22 mouse cellular contexts compared by ENCODE assay signal in the genomic region with DNA sequence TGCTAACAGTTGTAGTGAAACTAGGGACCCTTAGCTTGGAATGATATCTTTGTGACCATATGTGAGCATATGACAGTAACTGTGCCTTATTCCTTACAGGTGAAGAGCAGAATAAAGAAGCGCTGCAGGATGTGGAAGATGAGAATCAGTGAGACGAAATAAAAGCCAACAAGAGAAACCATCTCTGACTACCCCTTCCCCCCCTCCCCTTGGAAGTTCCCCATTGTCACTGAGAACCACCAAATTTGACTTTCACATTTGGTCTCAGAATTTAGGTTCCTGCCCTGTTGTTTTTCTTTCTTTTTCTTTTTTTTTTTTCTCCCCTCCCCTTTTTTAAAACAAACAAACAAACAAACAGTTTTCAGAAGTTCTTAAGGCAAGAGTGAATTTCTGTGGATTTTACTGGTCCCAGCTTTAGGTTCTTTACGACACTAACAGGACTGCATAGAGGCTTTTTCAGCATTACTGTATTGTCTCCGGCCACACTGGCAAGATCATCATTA. TPM values are rescaled to one million over a fixed set of nuclear protein-coding genes. Genes with fewer than 3 reads are reported as not detected.
"Had no signal": no experiment of that assay in that cellular context is flagged by ENCODE, and none has a peak within 500 bp of the region (broad histone marks: within the 10 kb centered on the region; RNA-seq: fewer than 3 reads in every experiment).

No protein-coding gene starts in this region.

- H3K27ac ChIP-seq: midbrain, embryonic 10.5 days; midbrain, embryonic 12.5 days; neural tube, embryonic 13.5 days; neural tube, embryonic 15.5 days; stomach, embryonic 15.5 days; stomach, postnatal 0 days had no signal

- H3K4me2 ChIP-seq: lung, embryonic 14.5 days; midbrain, embryonic 12.5 days; neural tube, embryonic 13.5 days; neural tube, embryonic 15.5 days; stomach, embryonic 15.5 days had no signal

- H3K4me3 ChIP-seq: midbrain, embryonic 10.5 days; midbrain, embryonic 12.5 days; myocyte; neural tube, embryonic 13.5 days; neural tube, embryonic 15.5 days; stomach, embryonic 15.5 days had no signal

- DNase-seq: lung, adult 18-20 months; lung, embryonic 14.5 days; lung, postnatal 10 days; lung, postnatal 4 days; midbrain, embryonic 14.5 days; retina, postnatal 1 day; right cerebral cortex, adult 18-20 months; right cerebral cortex, postnatal 25 days; right cerebral cortex, postnatal 4 days; spleen, adult 18-20 months; thymus, adult 2 months; thymus, postnatal 36 days had no signal

- ATAC-seq: midbrain, embryonic 16.5 days had no signal

- H3K27me3 ChIP-seq: midbrain, embryonic 12.5 days; neural tube, embryonic 13.5 days; neural tube, embryonic 15.5 days; stomach, embryonic 15.5 days had no signal

- H3K9me3 ChIP-seq: midbrain, embryonic 10.5 days; midbrain, embryonic 12.5 days; neural tube, embryonic 13.5 days; neural tube, embryonic 15.5 days; stomach, embryonic 15.5 days had no signal

- H3K9ac ChIP-seq: lung, embryonic 14.5 days; midbrain, embryonic 12.5 days; neural tube, embryonic 13.5 days; neural tube, embryonic 15.5 days; stomach, embryonic 15.5 days had no signal

RNA-seq across cellular contexts. Expression of gene Doc2b, which starts 31.3 kb away (rescaled TPM):
- total RNA-seq: megakaryocyte, adult 5-6 weeks; megakaryocyte-erythroid progenitor cell, adult 5-6 weeks had no signal
